Mouse (Mus musculus) lung, postnatal 0 days (tissue): ENCODE measurements at regions not wholly inside any gene's neighbourhood (a gene's known extent, or its start where the extent isn't known, plus 50 kb on each side); places are given as distances from the start of the nearest gene placed in this dataset.

Experiments used
- ATAC-seq: fragments of 200-750 bp; cut with Nextera tagmentation; 2 replicates; pipeline ENCODE4 v1.8.0; 2017; ENCODE audit warnings: moderate library complexity
- DNase-seq: peaks from one replicate; pipeline ENCODE4 v3.0.0-alpha.2; 2016; ENCODE audit warnings: low spot score
- H3K27ac ChIP-seq: fragments of 300-500 bp; sonication (generic); 2 replicates; pipeline ENCODE4 v1.5.1; 2014; ENCODE audit warnings: antibody characterized with exemption, mild to moderate bottlenecking, low read length, mixed read lengths
- H3K27me3 ChIP-seq: fragments of 300-500 bp; sonication (generic); replicated peaks from 2 replicates; pipeline ENCODE4 v1.6.1; 2014; ENCODE audit warnings: low read length, mixed read lengths; ENCODE audit not compliant: insufficient read depth
- H3K36me3 ChIP-seq: fragments of 300-500 bp; sonication (generic); 2 replicates; pipeline ENCODE4 v1.6.1; 2014; ENCODE audit warnings: low read length, mixed read lengths; ENCODE audit not compliant: insufficient read depth
- H3K4me1 ChIP-seq: fragments of 300-500 bp; sonication (generic); 2 replicates; pipeline ENCODE4 v1.6.1; 2014; ENCODE audit warnings: antibody characterized with exemption, low read depth, low read length, mixed read lengths; ENCODE audit not compliant: insufficient read depth
- H3K4me2 ChIP-seq: fragments of 300-500 bp; sonication (generic); replicated peaks from 2 replicates; pipeline ENCODE4 v1.6.1; 2014; ENCODE audit warnings: low read depth, mild to moderate bottlenecking, low read length, moderate library complexity, mixed read lengths
- H3K4me3 ChIP-seq: fragments of 300-500 bp; sonication (generic); 2 replicates; pipeline ENCODE4 v1.5.1; 2014; ENCODE audit warnings: low read depth, low read length
- H3K9ac ChIP-seq: fragments of 300-500 bp; sonication (generic); replicated peaks from 2 replicates; pipeline ENCODE4 v1.6.1; 2014; ENCODE audit warnings: low read depth, mild to moderate bottlenecking
- H3K9me3 ChIP-seq: fragments of 300-500 bp; sonication (generic); 2 replicates; pipeline ENCODE4 v1.6.1; 2016; ENCODE audit warnings: low read length, mixed read lengths
- CTCF ChIP-seq: IDR thresholded peaks from 2 replicates; pipeline ENCODE4 v1.5.1; 2016; ENCODE audit warnings: antibody characterized with exemption, mild to moderate bottlenecking
- EP300 ChIP-seq: IDR thresholded peaks from 2 replicates; pipeline ENCODE4 v1.6.1; 2016; ENCODE audit warnings: antibody characterized with exemption, mild to moderate bottlenecking, control low read depth
- WGBS: fragments of 180-500 bp; shearing (Covaris S2); extraction: QIAGEN DNeasy Blood & Tissue Kit; methylation state at CpG from one replicate; pipeline ENCODE4 v1.1.7; 2014; 5-methylcytosine and 5-hydroxymethylcytosine counted together

GRCm38 (mm10) chr13:119247101-119247500 is 181.3 kb upstream of the Paip1 start:
- no peak overlapping the region for H3K4me3 ChIP-seq
- TF ChIP-seq EP300 (no peak), CTCF (no peak)
- no peaks in the 10 kb centered on the region for H3K27me3 ChIP-seq
- WGBS = 47% methylated on average over 2 of the region's 2 CpGs
- H3K4me1 ChIP-seq = no peaks in the 10 kb centered on the region
- DNase-seq (no peak), ATAC-seq (no peak)
- H3K27ac ChIP-seq = no peak overlapping the region
- H3K4me2 ChIP-seq = no peak overlapping the region
- no peak overlapping the region for H3K9ac ChIP-seq
- H3K36me3 ChIP-seq = no peaks in the 10 kb centered on the region
- no peaks in the 10 kb centered on the region for H3K9me3 ChIP-seq

GRCm38 (mm10) chr13:119252006-119252405 is 176.4 kb upstream of the Paip1 start:
- Histone ChIP-seq H3K36me3 (no peaks in the 10 kb centered on the region), H3K9ac (no peak overlapping the region), H3K4me3 (no peak overlapping the region), H3K27ac (no peak overlapping the region), H3K4me1 (no peaks in the 10 kb centered on the region), H3K9me3 (no peaks in the 10 kb centered on the region), H3K4me2 (no peak overlapping the region), H3K27me3 (no peaks in the 10 kb centered on the region)
- TF ChIP-seq CTCF = no peak
- peak; percentile 49 for TF ChIP-seq EP300
- ATAC-seq = peak; percentile 57
- DNase-seq = peak; percentile 83
- 50% methylated on average over 2 of the region's 2 CpGs for WGBS

- H3K4me2 ChIP-seq = no peak overlapping the region
- no peaks in the 10 kb centered on the region for H3K27me3 ChIP-seq
- ATAC-seq (no peak), DNase-seq (no peak)
- no peaks in the 10 kb centered on the region for H3K36me3 ChIP-seq
- no peak overlapping the region for H3K27ac ChIP-seq
- TF ChIP-seq EP300 (no peak), CTCF (no peak)
- H3K9me3 ChIP-seq = no peaks in the 10 kb centered on the region
- H3K4me3 ChIP-seq = no peak overlapping the region
- no peaks in the 10 kb centered on the region for H3K4me1 ChIP-seq
- WGBS = 36% methylated on average over 6 of the region's 6 CpGs
- H3K9ac ChIP-seq = no peak overlapping the region
These were observed 172.1 kb upstream of the Paip1 start for GRCm38 (mm10) chr13:119256350-119256749.

- H3K4me3 ChIP-seq = no peak overlapping the region
- no peaks in the 10 kb centered on the region for H3K36me3 ChIP-seq
- no peaks in the 10 kb centered on the region for H3K27me3 ChIP-seq
- H3K4me2 ChIP-seq = no peak overlapping the region
- no peak overlapping the region for H3K27ac ChIP-seq
- ATAC-seq = no peak
- H3K9me3 ChIP-seq = no peaks in the 10 kb centered on the region
- TF ChIP-seq EP300 (no peak), CTCF (no peak)
- H3K4me1 ChIP-seq = no peaks in the 10 kb centered on the region
- WGBS = 69% methylated on average over 9 of the region's 9 CpGs
- no peak overlapping the region for H3K9ac ChIP-seq
- no peak for DNase-seq
These were observed 169.9 kb upstream of the Paip1 start for GRCm38 (mm10) chr13:119258515-119258914.

- TF ChIP-seq CTCF = no peak
- TF ChIP-seq EP300 = peak; percentile 72
- Histone ChIP-seq H3K27me3 (no peaks in the 10 kb centered on the region), H3K9ac (no peak overlapping the region), H3K36me3 (no peaks in the 10 kb centered on the region), H3K9me3 (no peaks in the 10 kb centered on the region), H3K4me1 (no peaks in the 10 kb centered on the region), H3K4me3 (no peak overlapping the region), H3K27ac (no peak overlapping the region), H3K4me2 (no peak overlapping the region)
- WGBS = 32% methylated on average over 2 of the region's 2 CpGs
- DNase-seq = peak; percentile 82
- ATAC-seq = peak; percentile 92
These were observed 164.8 kb upstream of the Paip1 start for GRCm38 (mm10) chr13:119263561-119263960.

GRCm38 (mm10) chr13:119267608-119268300 is 160.6 kb upstream of the Paip1 start:
- ATAC-seq (no peak), DNase-seq (no peak)
- H3K4me3 ChIP-seq = no peak overlapping the region
- TF ChIP-seq EP300 = no peak
- TF ChIP-seq CTCF = no peak
- no peak overlapping the region for H3K27ac ChIP-seq
- no peak overlapping the region for H3K4me2 ChIP-seq
- H3K9ac ChIP-seq = no peak overlapping the region
- H3K9me3 ChIP-seq = no peaks in the 10 kb centered on the region
- H3K27me3 ChIP-seq = no peaks in the 10 kb centered on the region
- 49% methylated on average over 4 of the region's 4 CpGs for WGBS
- H3K36me3 ChIP-seq = no peaks in the 10 kb centered on the region
- no peaks in the 10 kb centered on the region for H3K4me1 ChIP-seq

GRCm38 (mm10) chr13:119268301-119268675 is 160.1 kb upstream of the Paip1 start:
- WGBS = 71% methylated on average over 10 of the region's 10 CpGs
- H3K9ac ChIP-seq = no peak overlapping the region
- no peaks in the 10 kb centered on the region for H3K9me3 ChIP-seq
- TF ChIP-seq EP300 = no peak
- no peak for TF ChIP-seq CTCF
- no peak overlapping the region for H3K27ac ChIP-seq
- H3K4me1 ChIP-seq = no peaks in the 10 kb centered on the region
- H3K4me3 ChIP-seq = no peak overlapping the region
- no peaks in the 10 kb centered on the region for H3K27me3 ChIP-seq
- DNase-seq (peak; percentile 25), ATAC-seq (no peak)
- H3K4me2 ChIP-seq = no peak overlapping the region
- no peaks in the 10 kb centered on the region for H3K36me3 ChIP-seq
